Mouse (Mus musculus) right cerebral cortex, postnatal 14 days (tissue): Measurements from ENCODE around the gene Utp4.
A peak's percentile ranks its signal among the peaks of the same experiment; 100 is the strongest.
"Not testable (repeated sequence)": the region's sequence is repeated elsewhere in the genome, so short reads cannot be mapped to it uniquely, and the experiment has no call there.

Source experiments
- DNase-seq: peaks from one replicate; pipeline ENCODE4 v3.0.0; 2022

The Utp4 gene

GRCm38 (mm10) chr8:106893481-106894156 lies at the start of gene Utp4:
TSS of gene Utp4 (plus strand) at chr8:106893636.
- peak; percentile 87 for DNase-seq

- DNase-seq = no peak
Measured at GRCm38 (mm10) chr8:106850034-106850433, 43.4 kb upstream of the Utp4 start.

GRCm38 (mm10) chr8:106854534-106855241 lies 38.7 kb upstream of the Utp4 start:
- DNase-seq = no peak

- no peak for DNase-seq
Measured at GRCm38 (mm10) chr8:106855242-106855562, 38.2 kb upstream of the Utp4 start.

GRCm38 (mm10) chr8:106862845-106863244 lies 30.6 kb upstream of the Utp4 start:
- DNase-seq = no peak

- no peak for DNase-seq
Measured at GRCm38 (mm10) chr8:106865354-106865753, 28.1 kb upstream of the Utp4 start.

- DNase-seq = peak; percentile 43
Measured at GRCm38 (mm10) chr8:106870051-106870450, 23.4 kb upstream of the Utp4 start, which contains the start of gene Has3. TSS of gene Has3 (plus strand) at chr8:106870242.

- peak; percentile 73 for DNase-seq
Measured at GRCm38 (mm10) chr8:106870537-106871327, 22.7 kb upstream of the Utp4 start.

- no peak for DNase-seq
Measured at GRCm38 (mm10) chr8:106871328-106871926, 22.0 kb upstream of the Utp4 start.

GRCm38 (mm10) chr8:106871931-106872371 lies 21.5 kb upstream of the Utp4 start:
- DNase-seq = peak; percentile 44

GRCm38 (mm10) chr8:106872454-106873034 lies 20.9 kb upstream of the Utp4 start:
- no peak for DNase-seq

GRCm38 (mm10) chr8:106880121-106880707 lies 13.2 kb upstream of the Utp4 start:
- DNase-seq = no peak

- not testable (repeated sequence) for DNase-seq
Measured at GRCm38 (mm10) chr8:106884094-106884493, 9.3 kb upstream of the Utp4 start.

GRCm38 (mm10) chr8:106884826-106885400 lies 8.5 kb upstream of the Utp4 start:
- DNase-seq = not testable (repeated sequence)

GRCm38 (mm10) chr8:106887336-106888189 lies 5.9 kb upstream of the Utp4 start:
- DNase-seq = peak; percentile 86

GRCm38 (mm10) chr8:106888803-106889202 lies 4.6 kb upstream of the Utp4 start:
- DNase-seq = no peak

- no peak for DNase-seq
Measured at GRCm38 (mm10) chr8:106892210-106892805, 1.1 kb upstream of the Utp4 start.

GRCm38 (mm10) chr8:106892806-106893451 lies 507 bp upstream of the Utp4 start:
- no peak for DNase-seq

GRCm38 (mm10) chr8:106899473-106899872 lies 6.0 kb downstream of the Utp4 start:
- DNase-seq = no peak
